Mouse (Mus musculus): Measurements from ENCODE around the gene Kcnf1. TPM values are rescaled to one million over a fixed set of nuclear protein-coding genes. Genes with fewer than 3 reads are reported as not detected.

The Kcnf1 gene
- polyA plus RNA-seq, 2 experiments: 0.18 to 0.35 TPM

- no peak for TF ChIP-seq CTCF (IDR thresholded peaks at IDR 0.05; ENCODE audit: low read depth)
- no peak for TF ChIP-seq EP300 (IDR thresholded peaks at IDR 0.05; ENCODE audit: low read depth)
- no peaks in the 10 kb centered on the region for H3K9me3 ChIP-seq (ENCODE audit: control insufficient read depth, low read length)
- no peak overlapping the region for H3K4me3 ChIP-seq (ENCODE audit: insufficient read depth in 1 of 2, low read depth in 2 of 2, low read length in 2 of 2)
- H3K4me1 ChIP-seq (replicated peaks; ENCODE audit: control insufficient read depth in 2 of 2, insufficient read depth in 2 of 2, low read length in 1 of 2): no peaks in the 10 kb centered on the region
- no peaks in the 10 kb centered on the region for H3K36me3 ChIP-seq (replicated peaks; ENCODE audit: control insufficient read depth, insufficient read depth, low read depth)
- 32% methylated on average over 4 of the region's 4 CpGs for WGBS (ENCODE audit: insufficient replicate concordance)
- no peak overlapping the region for H3K4me2 ChIP-seq (ENCODE audit: low read depth)
- H3K27ac ChIP-seq: no peak overlapping the region
- H3K9ac ChIP-seq (replicated peaks): no peak overlapping the region
- ATAC-seq (ENCODE audit: insufficient read depth) (no peak), DNase-seq (ENCODE audit: low read depth in 3 of 3, low spot score in 3 of 3) (no peak)
- H3K27me3 ChIP-seq (ENCODE audit: control insufficient read depth, insufficient read depth, low read length): no peaks in the 10 kb centered on the region
These were observed 42.4 kb upstream of the Kcnf1 start for GRCm38 (mm10) chr12:17219107-17219506.

- no peaks in the 10 kb centered on the region for H3K9me3 ChIP-seq (ENCODE audit: control insufficient read depth, low read length)
- H3K4me1 ChIP-seq (replicated peaks; ENCODE audit: control insufficient read depth in 2 of 2, insufficient read depth in 2 of 2, low read length in 1 of 2): no peaks in the 10 kb centered on the region
- ATAC-seq (ENCODE audit: insufficient read depth) (no peak), DNase-seq (ENCODE audit: low read depth in 3 of 3, low spot score in 3 of 3) (no peak)
- H3K4me3 ChIP-seq (ENCODE audit: insufficient read depth in 1 of 2, low read depth in 2 of 2, low read length in 2 of 2): no peak overlapping the region
- 54% methylated on average over 8 of the region's 8 CpGs for WGBS (ENCODE audit: insufficient replicate concordance)
- no peaks in the 10 kb centered on the region for H3K27me3 ChIP-seq (ENCODE audit: control insufficient read depth, insufficient read depth, low read length)
- H3K36me3 ChIP-seq (replicated peaks; ENCODE audit: control insufficient read depth, insufficient read depth, low read depth): no peaks in the 10 kb centered on the region
- H3K27ac ChIP-seq: no peak overlapping the region
- H3K4me2 ChIP-seq (ENCODE audit: low read depth): no peak overlapping the region
- no peak overlapping the region for H3K9ac ChIP-seq (replicated peaks)
- TF ChIP-seq CTCF (IDR thresholded peaks at IDR 0.05; ENCODE audit: low read depth): no peak
- TF ChIP-seq EP300 (IDR thresholded peaks at IDR 0.05; ENCODE audit: low read depth): no peak
These were observed 41.7 kb upstream of the Kcnf1 start for GRCm38 (mm10) chr12:17218390-17218789.

GRCm38 (mm10) chr12:17215751-17216150 lies 39.1 kb upstream of the Kcnf1 start:
- H3K27me3 ChIP-seq (ENCODE audit: control insufficient read depth, insufficient read depth, low read length): no peaks in the 10 kb centered on the region
- H3K27ac ChIP-seq: no peak overlapping the region
- ATAC-seq (ENCODE audit: insufficient read depth): no peak
- H3K4me1 ChIP-seq (replicated peaks; ENCODE audit: control insufficient read depth in 2 of 2, insufficient read depth in 2 of 2, low read length in 1 of 2): no peaks in the 10 kb centered on the region
- H3K9ac ChIP-seq (replicated peaks): no peak overlapping the region
- WGBS (ENCODE audit: insufficient replicate concordance): 69% methylated on average over 7 of the region's 7 CpGs
- DNase-seq (ENCODE audit: low read depth in 3 of 3, low spot score in 3 of 3): no peak
- no peak overlapping the region for H3K4me3 ChIP-seq (ENCODE audit: insufficient read depth in 1 of 2, low read depth in 2 of 2, low read length in 2 of 2)
- TF ChIP-seq EP300 (IDR thresholded peaks at IDR 0.05; ENCODE audit: low read depth): no peak
- TF ChIP-seq CTCF (IDR thresholded peaks at IDR 0.05; ENCODE audit: low read depth): no peak
- H3K9me3 ChIP-seq (ENCODE audit: control insufficient read depth, low read length): no peaks in the 10 kb centered on the region
- no peak overlapping the region for H3K4me2 ChIP-seq (ENCODE audit: low read depth)
- H3K36me3 ChIP-seq (replicated peaks; ENCODE audit: control insufficient read depth, insufficient read depth, low read depth): no peaks in the 10 kb centered on the region

- H3K9me3 ChIP-seq (ENCODE audit: control insufficient read depth, low read length): no peaks in the 10 kb centered on the region
- H3K4me2 ChIP-seq (ENCODE audit: low read depth): no peak overlapping the region
- TF ChIP-seq EP300 (IDR thresholded peaks at IDR 0.05; ENCODE audit: low read depth) (no peak), CTCF (IDR thresholded peaks at IDR 0.05; ENCODE audit: low read depth) (no peak)
- H3K36me3 ChIP-seq (replicated peaks; ENCODE audit: control insufficient read depth, insufficient read depth, low read depth): no peaks in the 10 kb centered on the region
- 63% methylated on average over 13 of the region's 13 CpGs for WGBS (ENCODE audit: insufficient replicate concordance)
- no peak overlapping the region for H3K4me3 ChIP-seq (ENCODE audit: insufficient read depth in 1 of 2, low read depth in 2 of 2, low read length in 2 of 2)
- no peaks in the 10 kb centered on the region for H3K27me3 ChIP-seq (ENCODE audit: control insufficient read depth, insufficient read depth, low read length)
- no peak for ATAC-seq (ENCODE audit: insufficient read depth)
- H3K4me1 ChIP-seq (replicated peaks; ENCODE audit: control insufficient read depth in 2 of 2, insufficient read depth in 2 of 2, low read length in 1 of 2): no peaks in the 10 kb centered on the region
- H3K27ac ChIP-seq: no peak overlapping the region
- H3K9ac ChIP-seq (replicated peaks): no peak overlapping the region
- DNase-seq (ENCODE audit: low read depth in 3 of 3, low spot score in 3 of 3): no peak
These were observed 26.0 kb upstream of the Kcnf1 start for GRCm38 (mm10) chr12:17202492-17203322.

- Histone ChIP-seq H3K4me2 (ENCODE audit: low read depth) (no peak overlapping the region), H3K4me3 (ENCODE audit: insufficient read depth in 1 of 2, low read depth in 2 of 2, low read length in 2 of 2) (no peak overlapping the region), H3K36me3 (replicated peaks; ENCODE audit: control insufficient read depth, insufficient read depth, low read depth) (no peaks in the 10 kb centered on the region), H3K9me3 (ENCODE audit: control insufficient read depth, low read length) (no peaks in the 10 kb centered on the region), H3K27me3 (ENCODE audit: control insufficient read depth, insufficient read depth, low read length) (no peaks in the 10 kb centered on the region), H3K27ac (no peak overlapping the region), H3K4me1 (replicated peaks; ENCODE audit: control insufficient read depth in 2 of 2, insufficient read depth in 2 of 2, low read length in 1 of 2) (no peaks in the 10 kb centered on the region), H3K9ac (replicated peaks) (no peak overlapping the region)
- WGBS (ENCODE audit: insufficient replicate concordance): 75% methylated on average over 5 of the region's 5 CpGs
- TF ChIP-seq EP300 (IDR thresholded peaks at IDR 0.05; ENCODE audit: low read depth) (no peak), CTCF (IDR thresholded peaks at IDR 0.05; ENCODE audit: low read depth) (no peak)
- no peak for DNase-seq (ENCODE audit: low read depth in 3 of 3, low spot score in 3 of 3)
- no peak for ATAC-seq (ENCODE audit: insufficient read depth)
These were observed 21.9 kb upstream of the Kcnf1 start for GRCm38 (mm10) chr12:17198621-17199020.
